Mouse (Mus musculus) kidney, adult 2 months (tissue): Measurements from ENCODE around the gene B4galnt3. TPM values are rescaled to one million over a fixed set of nuclear protein-coding genes. Genes with fewer than 3 reads are reported as not detected.

Experiments used
- DNase-seq: peaks from one replicate; pipeline ENCODE4 v3.0.0; 2021
- H3K27ac ChIP-seq: fragments of 200-500 bp; 2 replicates; pipeline ENCODE4 v1.5.1; 2012; ENCODE audit warnings: low read depth, low read length, control low read depth, inconsistent platforms; ENCODE audit not compliant: insufficient read depth
- H3K27me3 ChIP-seq: fragments of 200-500 bp; replicated peaks from 2 replicates; pipeline ENCODE4 v1.6.1; 2012; ENCODE audit warnings: mild to moderate bottlenecking, moderate library complexity, low read length, inconsistent platforms; ENCODE audit not compliant: control insufficient read depth, insufficient read depth
- H3K36me3 ChIP-seq: fragments of 200-500 bp; 2 replicates; pipeline ENCODE4 v1.6.1; 2012; ENCODE audit warnings: mild to moderate bottlenecking, moderate library complexity, low read length, inconsistent platforms; ENCODE audit not compliant: control insufficient read depth, insufficient read depth
- H3K4me1 ChIP-seq: fragments of 200-500 bp; 2 replicates; pipeline ENCODE4 v1.6.1; 2011; ENCODE audit warnings: low read length; ENCODE audit not compliant: control insufficient read depth, insufficient read depth
- H3K4me3 ChIP-seq: fragments of 200-500 bp; 2 replicates; pipeline ENCODE4 v1.5.1; 2011; ENCODE audit warnings: mild to moderate bottlenecking, low read depth, low read length, control low read depth; ENCODE audit not compliant: insufficient read depth
- CTCF ChIP-seq: fragments of 200-500 bp; conservative IDR thresholded peaks from 2 replicates; pipeline ENCODE4 v1.5.1; 2011; ENCODE audit warnings: low read depth, mild to moderate bottlenecking, control low read depth, low read length, moderate library complexity, mixed read lengths; ENCODE audit not compliant: insufficient read depth, insufficient read length
- POLR2A ChIP-seq: fragments of 200-500 bp; IDR thresholded peaks from one replicate; pipeline ENCODE4 v1.6.1; 2011; ENCODE audit warnings: low read depth, low read length, control low read depth
- WGBS: fragments of 180-500 bp; shearing (Covaris S2); methylation state at CpG from one replicate; pipeline ENCODE4 v1.1.7; 2018; 5-methylcytosine and 5-hydroxymethylcytosine counted together
- polyA plus RNA-seq: library from polyadenylated mRNA; depleted of rRNA; stranded (reverse); fragments of >200 nt; gene quantifications from 2 replicates; pipeline ENCODE4 v1.2.3, GENCODE M21; 2012

The B4galnt3 gene
- polyA plus RNA-seq, 1 experiment = 28.9 TPM

DNA sequence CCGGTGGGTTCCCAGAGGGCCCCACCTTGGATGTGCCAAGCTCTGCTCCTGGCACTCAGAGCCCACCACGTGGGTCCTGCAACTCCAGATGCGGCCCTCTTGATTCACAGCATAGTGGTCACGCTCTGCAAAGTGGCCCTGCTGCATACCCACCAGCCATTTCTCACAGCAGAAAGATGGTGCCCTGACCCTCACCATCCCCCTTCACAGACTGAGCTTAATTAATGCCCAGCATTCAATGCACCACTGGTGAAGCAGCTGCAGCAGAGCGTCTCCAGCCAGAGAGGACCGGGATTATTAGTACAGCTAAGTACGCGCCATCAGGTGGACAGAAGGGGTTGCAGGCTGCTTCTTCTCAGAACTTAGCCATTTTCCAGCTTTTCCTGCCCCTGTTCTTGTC lies 92.0 kb downstream of the B4galnt3 start:
- DNase-seq = no peak
- Histone ChIP-seq H3K36me3 (no peaks in the 10 kb centered on the region), H3K4me1 (no peaks in the 10 kb centered on the region), H3K27me3 (no peaks in the 10 kb centered on the region), H3K27ac (no peak overlapping the region), H3K4me3 (no peak overlapping the region)
- TF ChIP-seq POLR2A = no peak
- no peak for TF ChIP-seq CTCF
- WGBS = 68% methylated on average over 8 of the region's 8 CpGs

DNA sequence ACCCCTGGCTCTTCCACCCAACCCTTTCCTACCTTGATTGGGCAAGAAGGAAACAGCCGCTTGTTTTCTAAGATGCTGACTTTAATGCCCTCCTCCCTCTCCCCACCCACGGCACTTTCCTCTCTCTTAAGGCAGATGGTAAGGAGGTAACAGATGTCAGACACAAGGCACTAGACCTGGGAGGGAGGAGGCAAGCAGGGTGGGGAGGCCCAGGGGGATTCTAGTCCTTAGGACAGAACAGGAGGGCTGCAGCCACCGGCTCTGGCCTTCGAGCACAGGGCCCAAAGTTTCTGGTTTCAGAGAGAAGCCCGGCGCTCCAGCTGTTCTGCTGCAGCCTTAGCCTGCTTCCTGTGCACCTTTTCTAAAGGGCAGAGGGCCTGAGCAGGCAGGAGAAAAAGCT lies 92.4 kb downstream of the B4galnt3 start:
- Histone ChIP-seq H3K36me3 (no peaks in the 10 kb centered on the region), H3K4me3 (no peak overlapping the region), H3K27me3 (no peaks in the 10 kb centered on the region), H3K4me1 (no peaks in the 10 kb centered on the region), H3K27ac (no peak overlapping the region)
- TF ChIP-seq CTCF (no peak), POLR2A (no peak)
- DNase-seq = no peak
- 45% methylated on average over 6 of the region's 6 CpGs for WGBS

DNA sequence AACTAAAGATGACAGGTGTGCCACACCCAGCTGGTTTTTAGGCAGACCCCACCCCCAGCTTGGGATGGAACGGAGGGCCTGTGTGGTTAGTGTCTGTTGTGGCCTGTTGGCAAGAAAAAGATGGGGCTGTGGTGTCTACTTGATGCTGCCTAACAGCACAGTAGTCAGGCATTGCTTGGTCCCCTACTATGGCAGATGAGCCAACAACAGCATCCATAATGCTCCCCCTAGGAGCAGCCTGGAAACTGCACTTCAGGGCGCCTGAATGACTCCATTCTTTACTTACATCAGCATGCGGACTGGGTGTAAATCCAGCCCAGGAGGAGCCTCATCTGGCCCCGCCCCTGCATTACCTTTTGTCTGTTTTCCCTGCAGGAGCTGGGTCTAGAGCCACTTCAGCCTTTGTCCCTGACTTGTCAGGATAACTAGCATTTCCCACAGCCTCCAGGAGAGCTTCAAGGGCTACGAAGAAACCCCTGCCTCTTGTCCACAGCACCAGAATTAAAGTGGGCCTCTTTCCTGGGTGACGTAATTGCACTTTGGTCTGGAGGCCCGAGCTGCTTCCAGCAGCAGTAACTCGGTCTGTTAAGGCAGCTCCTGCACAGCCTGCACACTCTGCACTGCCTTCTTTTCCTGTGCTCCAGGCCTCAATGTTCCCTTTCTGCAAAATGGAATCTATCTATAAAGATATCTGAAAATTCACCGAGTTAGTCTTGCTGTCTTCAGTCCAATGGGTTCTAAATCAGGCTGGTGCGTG lies 94.5 kb downstream of the B4galnt3 start:
- Histone ChIP-seq H3K27ac (no peak overlapping the region), H3K27me3 (no peaks in the 10 kb centered on the region), H3K36me3 (no peaks in the 10 kb centered on the region), H3K4me3 (no peak overlapping the region), H3K4me1 (no peaks in the 10 kb centered on the region)
- no peak for DNase-seq
- WGBS = 56% methylated on average over 10 of the region's 10 CpGs
- TF ChIP-seq POLR2A = no peak

DNA sequence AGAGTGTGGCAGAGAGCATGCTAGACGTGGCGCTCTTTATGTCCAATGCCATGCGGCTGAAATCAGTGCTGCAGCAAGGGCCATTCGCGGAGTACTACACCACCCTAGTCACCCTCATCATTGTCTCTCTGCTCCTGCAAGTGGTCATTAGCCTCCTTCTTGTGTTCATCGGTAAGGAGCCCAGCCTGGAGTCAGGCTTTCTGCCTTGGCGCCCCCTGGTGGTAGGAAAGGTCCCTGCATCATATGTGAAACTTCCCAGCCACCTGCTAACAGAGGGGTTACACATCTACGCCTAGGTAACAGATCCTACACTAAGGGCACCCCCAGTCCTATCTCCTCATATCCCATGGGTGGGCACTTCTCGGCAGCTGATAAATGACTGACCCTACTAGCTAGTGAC lies 96.4 kb downstream of the B4galnt3 start:
- Histone ChIP-seq H3K4me3 (no peak overlapping the region), H3K4me1 (no peaks in the 10 kb centered on the region), H3K36me3 (no peaks in the 10 kb centered on the region), H3K27ac (no peak overlapping the region), H3K27me3 (no peaks in the 10 kb centered on the region)
- no peak for TF ChIP-seq POLR2A
- TF ChIP-seq CTCF = peak; percentile 93
- WGBS = 26% methylated on average over 9 of the region's 9 CpGs
- DNase-seq = peak; percentile 78

DNA sequence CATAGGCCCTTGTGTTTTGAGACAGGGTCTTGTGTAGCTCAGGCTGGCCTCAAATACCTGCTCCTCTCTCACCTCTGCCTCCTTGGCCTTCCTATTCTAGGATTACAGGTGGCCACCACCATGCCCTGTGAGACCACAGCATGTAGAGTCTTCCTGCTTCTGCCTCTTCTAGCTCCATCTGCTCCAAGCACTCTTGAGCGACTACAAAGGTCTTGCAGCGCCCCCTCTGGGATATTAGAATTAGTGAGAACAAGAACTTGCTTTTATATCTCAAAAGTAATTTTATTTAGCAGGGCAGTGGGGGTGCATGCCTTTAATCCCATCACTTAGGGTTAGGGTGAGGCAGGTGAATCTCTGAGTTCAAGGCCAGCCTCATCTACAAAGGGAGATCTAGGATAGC lies 97.5 kb downstream of the B4galnt3 start:
- no peaks in the 10 kb centered on the region for H3K27me3 ChIP-seq
- H3K4me1 ChIP-seq = no peaks in the 10 kb centered on the region
- WGBS = 37% methylated on average over 2 of the region's 2 CpGs
- DNase-seq = peak; percentile 57
- H3K36me3 ChIP-seq = no peaks in the 10 kb centered on the region
- peak; percentile 45; the same call in 1 of the 2 replicates for TF ChIP-seq CTCF
- TF ChIP-seq POLR2A = no peak
- H3K4me3 ChIP-seq = no peak overlapping the region
- H3K27ac ChIP-seq = no peak overlapping the region

DNA sequence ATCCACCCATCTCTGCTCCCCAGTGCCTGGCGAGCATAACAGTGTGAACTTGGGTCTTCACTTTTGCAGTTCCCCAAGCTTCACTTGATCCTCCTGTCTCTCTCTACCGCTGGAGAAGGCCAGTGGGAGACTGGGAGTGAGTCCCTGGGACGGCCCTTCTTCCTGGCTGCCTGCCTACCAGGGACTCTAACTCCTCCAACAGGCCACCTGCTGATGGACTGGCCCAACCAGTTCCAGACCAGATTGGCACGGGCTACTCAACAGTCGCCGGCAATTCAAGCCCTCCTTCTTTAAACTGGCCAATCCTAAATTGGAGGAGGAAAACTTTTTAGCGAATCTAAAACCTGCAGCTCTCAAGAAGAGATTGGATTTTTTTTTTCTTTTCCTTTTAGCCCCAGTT lies 99.4 kb downstream of the B4galnt3 start:
- Histone ChIP-seq H3K36me3 (no peaks in the 10 kb centered on the region), H3K4me3 (no peak overlapping the region), H3K4me1 (no peaks in the 10 kb centered on the region), H3K27ac (no peak overlapping the region), H3K27me3 (no peaks in the 10 kb centered on the region)
- peak; percentile 56 for DNase-seq
- WGBS = 37% methylated on average over 7 of the region's 7 CpGs
- TF ChIP-seq POLR2A (no peak), CTCF (no peak)

DNA sequence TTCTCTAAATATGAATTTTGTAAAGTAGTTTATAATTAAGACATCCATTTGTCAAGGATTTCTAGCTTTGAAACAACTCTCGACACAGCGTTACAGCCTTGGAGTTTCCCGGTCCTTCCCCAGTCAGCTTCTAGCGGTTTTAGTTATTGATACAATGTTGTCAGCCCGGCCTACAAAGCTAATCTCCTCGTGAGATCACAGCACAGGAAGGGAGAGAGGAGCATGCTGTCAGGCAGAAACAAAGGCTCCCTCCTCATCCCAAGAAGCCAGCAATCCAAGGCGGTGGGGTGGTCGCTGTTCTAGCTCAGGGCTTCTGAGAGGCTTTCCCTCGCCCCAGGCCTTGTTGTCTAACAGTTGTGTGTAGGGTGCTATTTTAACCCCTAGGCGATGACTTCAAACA lies 100.1 kb downstream of the B4galnt3 start:
- no peak overlapping the region for H3K4me3 ChIP-seq
- H3K4me1 ChIP-seq = no peaks in the 10 kb centered on the region
- no peak for DNase-seq
- no peaks in the 10 kb centered on the region for H3K27me3 ChIP-seq
- 76% methylated on average over 10 of the region's 10 CpGs for WGBS
- H3K27ac ChIP-seq = no peak overlapping the region
- H3K36me3 ChIP-seq = no peaks in the 10 kb centered on the region
- TF ChIP-seq POLR2A = no peak

DNA sequence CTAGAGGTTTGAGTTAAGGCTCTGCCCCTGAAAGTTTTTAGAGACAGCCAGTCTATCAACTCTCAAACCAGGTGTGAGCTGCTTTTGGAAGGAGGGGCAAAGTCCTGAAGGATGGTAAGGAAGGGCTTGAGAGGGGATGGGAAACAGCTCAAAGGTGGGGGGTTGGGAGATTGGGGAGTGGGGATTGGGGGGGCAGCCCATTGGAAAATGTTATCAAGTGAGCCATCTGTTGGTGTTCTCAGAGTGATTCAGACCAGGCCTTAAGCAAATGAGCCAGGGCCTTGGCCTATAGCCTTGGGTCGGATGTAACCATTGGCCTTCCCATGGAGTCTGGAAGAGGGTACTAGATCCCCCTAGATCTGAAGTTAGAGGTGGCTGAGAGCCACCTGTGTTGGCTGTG lies 100.6 kb downstream of the B4galnt3 start:
- no peak overlapping the region for H3K4me3 ChIP-seq
- TF ChIP-seq CTCF = no peak
- no peak for TF ChIP-seq POLR2A
- DNase-seq = no peak
- no peaks in the 10 kb centered on the region for H3K4me1 ChIP-seq
- no peaks in the 10 kb centered on the region for H3K27me3 ChIP-seq
- 87% methylated on average over 1 of the region's 1 CpGs for WGBS
- no peak overlapping the region for H3K27ac ChIP-seq
- no peaks in the 10 kb centered on the region for H3K36me3 ChIP-seq
